Mouse (Mus musculus) heart, adult 2 months (tissue): ENCODE measurements around the gene Alpl.

Source experiments
- CTCF ChIP-seq: fragments of 200-600 bp; IDR thresholded peaks from 2 replicates; pipeline ENCODE4 v1.8.1; 2022; ENCODE audit warnings: antibody characterized with exemption, mild to moderate bottlenecking, moderate library complexity
- EP300 ChIP-seq: fragments of 200-500 bp; IDR thresholded peaks from 2 replicates; pipeline ENCODE4 v1.6.1; 2011; ENCODE audit warnings: low read depth, low read length, control low read depth; ENCODE audit not compliant: insufficient read depth
- POLR2A ChIP-seq: fragments of 200-500 bp; IDR thresholded peaks from 2 replicates; pipeline ENCODE4 v1.6.1; 2011; ENCODE audit warnings: mild to moderate bottlenecking, low read depth, low read length, control low read depth; ENCODE audit not compliant: insufficient read depth

GRCm38 (mm10) chr4:137697156-137697885, 98.9 kb downstream of the Alpl start:
- TF ChIP-seq CTCF, result no peak
- TF ChIP-seq POLR2A, result no peak
- no peak for TF ChIP-seq EP300
